Mouse (Mus musculus): ENCODE results near the gene Mocs3. TPM values are rescaled to one million over a fixed set of nuclear protein-coding genes. Genes with fewer than 3 reads are reported as not detected.

Mocs3 gene
- polyA plus RNA-seq, 1 experiment from 2014 or later: 4.2 TPM

- Histone ChIP-seq H3K4me1 (no peaks in the 10 kb centered on the region), H3K36me3 (no peaks in the 10 kb centered on the region), H3K4me3 (0 out of 2 replicates have a peak overlapping the region, but pooled peaks have one; percentile 4), H3K27me3 (replicated peaks) (peaks cover 99% of the 10 kb centered on the region), H3K9ac (no peak overlapping the region), H3K9me3 (peaks cover 7% of the 10 kb centered on the region; the same call in 1 of the 2 replicates), H3K4me2 (peak overlapping the region; percentile 50), H3K27ac (replicated peaks) (no peak overlapping the region)
- WGBS: 17% methylated on average over 7 of the region's 7 CpGs
- no peak for ATAC-seq (ENCODE audit: extremely low read depth, insufficient number of reproducible peaks, low FRiP score, low TSS enrichment)
Observed at GRCm38 (mm10) chr2:168268033-168268432, 37.6 kb downstream of the Mocs3 start.

GRCm38 (mm10) chr2:168273387-168273786 is 43.0 kb downstream of the Mocs3 start:
- 18% methylated on average over 9 of the region's 9 CpGs for WGBS

GRCm38 (mm10) chr2:168274374-168274935 is 44.0 kb downstream of the Mocs3 start:
- Histone ChIP-seq H3K27ac (replicated peaks) (no peak overlapping the region), H3K36me3 (no peaks in the 10 kb centered on the region), H3K9ac (no peak overlapping the region), H3K4me3 (no peak overlapping the region), H3K4me2 (no peak overlapping the region), H3K27me3 (replicated peaks) (peaks cover 100% of the 10 kb centered on the region), H3K9me3 (peaks cover 1% of the 10 kb centered on the region; the same call in 1 of the 2 replicates), H3K4me1 (no peaks in the 10 kb centered on the region)
- WGBS: 5% methylated on average over 11 of the region's 11 CpGs
- no peak for ATAC-seq (ENCODE audit: extremely low read depth, insufficient number of reproducible peaks, low FRiP score, low TSS enrichment)

More at GRCm38 (mm10) chr2:168273387-168273786, 43.0 kb downstream of the Mocs3 start:
- ATAC-seq (ENCODE audit: extremely low read depth, insufficient number of reproducible peaks, low FRiP score, low TSS enrichment): no peak
- Histone ChIP-seq H3K4me3 (no peak overlapping the region), H3K27ac (replicated peaks) (no peak overlapping the region), H3K4me1 (no peaks in the 10 kb centered on the region), H3K4me2 (peak overlapping the region; percentile 30; the same call in 1 of the 2 replicates), H3K9me3 (peaks cover 4% of the 10 kb centered on the region; the same call in 1 of the 2 replicates), H3K27me3 (replicated peaks) (peaks cover 100% of the 10 kb centered on the region), H3K36me3 (no peaks in the 10 kb centered on the region), H3K9ac (no peak overlapping the region)

- no peaks in the 10 kb centered on the region for H3K36me3 ChIP-seq
Observed at GRCm38 (mm10) chr2:168280729-168281581, 50.5 kb downstream of the Mocs3 start.

GRCm38 (mm10) chr2:168281582-168281981 is 51.2 kb downstream of the Mocs3 start, which contains the start of gene Kcng1:
Gene Kcng1 (minus strand): TSS chr2:168281736.
- H3K36me3 ChIP-seq: no peaks in the 10 kb centered on the region
- no peak within 1 kb of the TSS for H3K27ac ChIP-seq (replicated peaks)
- peaks cover 31% of the 10 kb centered on the region for H3K4me1 ChIP-seq
- peak within 1 kb of the TSS; percentile 77 for H3K4me2 ChIP-seq
- peak within 1 kb of the TSS; percentile 57 for H3K4me3 ChIP-seq
- WGBS: 17% methylated on average over 12 of the region's 12 CpGs
- ATAC-seq (ENCODE audit: extremely low read depth, insufficient number of reproducible peaks, low FRiP score, low TSS enrichment): no peak
- H3K27me3 ChIP-seq (replicated peaks): peaks cover 99% of the 10 kb centered on the region
- H3K9ac ChIP-seq: peak within 1 kb of the TSS; percentile 64
- peaks cover 10% of the 10 kb centered on the region for H3K9me3 ChIP-seq

More at GRCm38 (mm10) chr2:168280729-168281581, 50.5 kb downstream of the Mocs3 start:
- peaks cover 31% of the 10 kb centered on the region for H3K4me1 ChIP-seq
- peak overlapping the region; percentile 57 for H3K4me3 ChIP-seq
- H3K27ac ChIP-seq (replicated peaks): no peak overlapping the region
- WGBS: 1% methylated on average over 74 of the region's 82 CpGs
- peaks cover 7% of the 10 kb centered on the region for H3K9me3 ChIP-seq
- H3K9ac ChIP-seq: peak overlapping the region; percentile 64
- H3K27me3 ChIP-seq (replicated peaks): peaks cover 99% of the 10 kb centered on the region
- H3K4me2 ChIP-seq: peak overlapping the region; percentile 77
- no peak for ATAC-seq (ENCODE audit: extremely low read depth, insufficient number of reproducible peaks, low FRiP score, low TSS enrichment)

Other genes starting within 250 kb of the Mocs3 start
- 0.67 and 1.2 TPM in 2 replicates for gene Ripor3, start 220.0 kb upstream of the Mocs3 start, polyA plus RNA-seq (2015; fragmentation: Nextera tagmentation; extraction: Ambion mirVana)
- 7.3 and 7.8 TPM in 2 replicates for gene Pard6b, start 149.6 kb upstream of the Mocs3 start, polyA plus RNA-seq (2015; fragmentation: Nextera tagmentation; extraction: Ambion mirVana)
- 1.8 TPM in 2 replicates for gene Adnp, start 23.5 kb upstream of the Mocs3 start, polyA plus RNA-seq (2015; fragmentation: Nextera tagmentation; extraction: Ambion mirVana)
- 11.7 and 12.3 TPM in 2 replicates for gene Gm20716, start 258 bp upstream of the Mocs3 start, polyA plus RNA-seq (2015; fragmentation: Nextera tagmentation; extraction: Ambion mirVana)
- gene Dpm1, start within 50 bp of the Mocs3 start, polyA plus RNA-seq (2015; fragmentation: Nextera tagmentation; extraction: Ambion mirVana): 81.8 and 95.3 TPM in 2 replicates
- gene Kcng1, start 51.1 kb downstream of the Mocs3 start, polyA plus RNA-seq (2015; fragmentation: Nextera tagmentation; extraction: Ambion mirVana): 0.90 and 0.97 TPM in 2 replicates

Data from heart, embryonic 13.5 days (tissue).